ENCODE assay signal across 27 mouse cellular contexts in the genomic region with DNA sequence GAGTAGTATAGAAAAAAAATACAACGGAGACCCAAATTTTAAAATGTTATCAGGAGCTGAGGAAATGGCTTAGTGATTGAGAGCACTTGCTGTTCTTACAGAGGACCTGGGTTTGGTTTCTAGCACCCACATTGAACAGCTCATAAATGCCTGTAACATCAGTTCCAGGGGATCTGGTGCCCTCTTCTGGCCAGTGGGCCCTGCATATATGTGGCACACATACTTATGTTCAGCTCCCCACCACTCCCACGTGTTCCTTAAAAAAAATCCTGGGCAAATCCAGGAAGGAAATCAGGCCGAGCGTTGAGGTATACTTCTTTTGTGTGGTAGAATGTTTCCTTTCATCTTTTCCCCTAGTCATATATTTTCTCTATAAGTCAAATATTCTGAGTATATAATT. TPM values are rescaled to one million over a fixed set of nuclear protein-coding genes. Genes with fewer than 3 reads are reported as not detected.
DNase-seq lines count a peak whose midpoint lies in the region; ATAC-seq and TF ChIP-seq lines count a peak whose summit lies in the region.
"Had no signal": no experiment of that assay in that cellular context is flagged by ENCODE, and none has a peak within 500 bp of the region (broad histone marks: within the 10 kb centered on the region; RNA-seq: fewer than 3 reads in every experiment).

No protein-coding gene starts in this region.

- no peaks in the 10 kb centered on the region; the same call in 1 of the 2 replicates for H3K36me3 ChIP-seq in intestine, postnatal 0 days (ENCODE audit: control insufficient read depth, insufficient read depth)
- H3K36me3 ChIP-seq in intestine, embryonic 15.5 days: no peaks in the 10 kb centered on the region
- H3K36me3 ChIP-seq: embryonic facial prominence, embryonic 12.5 days; forebrain, embryonic 12.5 days; heart, embryonic 15.5 days; hindbrain, embryonic 10.5 days had no signal

- DNase-seq in thymus, postnatal 4 days: peak; percentile 27
- DNase-seq in thymus, postnatal 36 days: no peak
- DNase-seq in R1 (ENCODE audit: low read depth, low spot score): peak; percentile 55
- no peak for DNase-seq in spleen, postnatal 14 days (ENCODE audit: low spot score in 2 of 2)
- DNase-seq in adrenal gland, postnatal 4 days (ENCODE audit: low spot score in 2 of 2): no peak
- DNase-seq: adrenal gland, adult 8-10 months; adrenal gland, postnatal 36 days; cerebellum, adult 11-12 months; cerebellum, adult 9-10 months; cerebellum, postnatal 25 days; gastrocnemius, postnatal 25 days had no signal

- no peak for ATAC-seq in intestine, postnatal 0 days
- ATAC-seq in intestine, embryonic 15.5 days: no peak
- ATAC-seq: forebrain, embryonic 16.5 days; intestine, embryonic 16.5 days; Patski had no signal

- no peak overlapping the region for H3K27ac ChIP-seq in intestine, postnatal 0 days (ENCODE audit: low read depth, low read length)
- H3K27ac ChIP-seq in intestine, embryonic 15.5 days: no peak overlapping the region
- H3K27ac ChIP-seq: embryonic facial prominence, embryonic 12.5 days; forebrain, embryonic 12.5 days; heart, embryonic 15.5 days; hindbrain, embryonic 10.5 days; hindbrain, embryonic 14.5 days had no signal

- TF ChIP-seq CTCF in intestine, postnatal 0 days (IDR thresholded peaks at IDR 0.05; ENCODE audit: low read depth): peak; percentile 32

- H3K27me3 ChIP-seq in intestine, postnatal 0 days (replicated peaks; ENCODE audit: control insufficient read depth, insufficient read depth, low read length): no peaks in the 10 kb centered on the region
- no peaks in the 10 kb centered on the region for H3K27me3 ChIP-seq in intestine, embryonic 15.5 days (replicated peaks)
- H3K27me3 ChIP-seq: embryonic facial prominence, embryonic 12.5 days; forebrain, embryonic 12.5 days; heart, embryonic 15.5 days; Patski had no signal

- H3K9ac ChIP-seq in intestine, postnatal 0 days (ENCODE audit: low read depth, low read length): no peak overlapping the region
- H3K9ac ChIP-seq in intestine, embryonic 15.5 days: no peak overlapping the region
- H3K9ac ChIP-seq: embryonic facial prominence, embryonic 12.5 days; forebrain, embryonic 12.5 days; heart, embryonic 15.5 days; hindbrain, embryonic 14.5 days had no signal

- peaks cover 7% of the 10 kb centered on the region; the same call in 1 of the 2 replicates for H3K4me1 ChIP-seq in intestine, postnatal 0 days (replicated peaks; ENCODE audit: control insufficient read depth, insufficient read depth, low read length)
- H3K4me1 ChIP-seq in intestine, embryonic 15.5 days (replicated peaks): peaks cover 11% of the 10 kb centered on the region
- H3K4me1 ChIP-seq: forebrain, embryonic 12.5 days; hindbrain, embryonic 10.5 days had no signal

- WGBS in intestine, postnatal 0 days: 89% methylated on average over 4 of the region's 4 CpGs
- WGBS in intestine, embryonic 15.5 days: 84% methylated on average over 4 of the region's 4 CpGs

- no peak overlapping the region for H3K4me3 ChIP-seq in intestine, postnatal 0 days (ENCODE audit: low read depth, low read length)
- no peak overlapping the region for H3K4me3 ChIP-seq in intestine, embryonic 15.5 days (replicated peaks)
- H3K4me3 ChIP-seq: embryonic facial prominence, embryonic 12.5 days; forebrain, embryonic 12.5 days; heart, embryonic 15.5 days; hindbrain, embryonic 10.5 days had no signal

- H3K9me3 ChIP-seq in intestine, postnatal 0 days (ENCODE audit: control insufficient read depth): no peaks in the 10 kb centered on the region
- H3K9me3 ChIP-seq in intestine, embryonic 15.5 days: no peaks in the 10 kb centered on the region
- H3K9me3 ChIP-seq: embryonic facial prominence, embryonic 12.5 days; forebrain, embryonic 12.5 days; heart, embryonic 15.5 days; hindbrain, embryonic 10.5 days had no signal

- no peak overlapping the region for H3K4me2 ChIP-seq in intestine, postnatal 0 days (replicated peaks; ENCODE audit: low read depth)
- no peak overlapping the region for H3K4me2 ChIP-seq in intestine, embryonic 15.5 days (replicated peaks)
- H3K4me2 ChIP-seq: embryonic facial prominence, embryonic 12.5 days; forebrain, embryonic 12.5 days; heart, embryonic 11.5 days; heart, embryonic 15.5 days; hindbrain, embryonic 14.5 days had no signal

RNA-seq across cellular contexts. Expression of a gene that starts 13.6 kb away (rescaled TPM):
- 32.3 and 32.4 TPM in 2 replicates for polyA plus RNA-seq in intestine, postnatal 0 days (2015; fragmentation: Nextera tagmentation; extraction: Ambion mirVana)
- polyA plus RNA-seq in intestine, embryonic 15.5 days (2015; fragmentation: Nextera tagmentation; extraction: Ambion mirVana): 35.9 and 41.5 TPM in 2 replicates
- total RNA-seq in adrenal gland, postnatal 4 days (2021): 100 to 1,000 TPM; 146 to 152 TPM

RNA-seq across cellular contexts. Expression of a gene that starts 52.0 kb away (rescaled TPM):
- polyA plus RNA-seq in intestine, postnatal 0 days (2015; fragmentation: Nextera tagmentation; extraction: Ambion mirVana): not detected in 2 replicates
- not detected in 2 replicates for polyA plus RNA-seq in intestine, embryonic 15.5 days (2015; fragmentation: Nextera tagmentation; extraction: Ambion mirVana)
- total RNA-seq in adrenal gland, postnatal 4 days (2021): not detected
- total RNA-seq: adrenal gland, adult 8-10 months; adrenal gland, postnatal 36 days; gastrocnemius, postnatal 25 days; granulocyte monocyte progenitor cell, adult 5-6 weeks had no signal
- polyA plus RNA-seq: brain, embryonic 14.5 days; embryonic facial prominence, embryonic 12.5 days; forebrain, embryonic 12.5 days; forebrain, embryonic 16.5 days; heart, embryonic 11.5 days; hindbrain, embryonic 10.5 days; hindbrain, embryonic 14.5 days; intestine, embryonic 16.5 days; Patski had no signal

RNA-seq across cellular contexts. Expression of a gene that starts 52.3 kb away (rescaled TPM):
- polyA plus RNA-seq in intestine, postnatal 0 days (2015; fragmentation: Nextera tagmentation; extraction: Ambion mirVana): 0.24 TPM in 1 of 2 replicates, not detected in the other
- polyA plus RNA-seq in intestine, embryonic 15.5 days (2015; fragmentation: Nextera tagmentation; extraction: Ambion mirVana): 0.10 and 0.21 TPM in 2 replicates
- total RNA-seq in adrenal gland, postnatal 4 days (2021): not detected
- total RNA-seq: adrenal gland, adult 8-10 months; adrenal gland, postnatal 36 days; gastrocnemius, postnatal 25 days; granulocyte monocyte progenitor cell, adult 5-6 weeks; heart, postnatal 25 days had no signal
- polyA plus RNA-seq: brain, embryonic 14.5 days; cortical plate, adult 2 months; forebrain, embryonic 12.5 days; forebrain, embryonic 16.5 days; frontal cortex, adult 2 months; Patski had no signal

Comparison
In these comparisons a context has a peak if more than half of its experiments do, and no peak if none do; other contexts are left out.
1. DNase-seq: peak in thymus, postnatal 4 days (single experiment) and R1 (single experiment); none in thymus, postnatal 36 days (0 of 2), spleen, postnatal 14 days (0 of 2) and adrenal gland, postnatal 4 days (0 of 2).